Mouse (Mus musculus) regulatory T cell (primary cell): ENCODE measurements around the gene Ppp4r3a.

Experiments used
- in situ Hi-C: fragments of 300-600 bp; cut with MboI, MseI; formaldehyde crosslinking; loops from one replicate; pipeline ENCODE4 v1.15.1; 2025; ENCODE audit warnings: high pct_unique_total_duplicates

The Ppp4r3a gene

DNA sequence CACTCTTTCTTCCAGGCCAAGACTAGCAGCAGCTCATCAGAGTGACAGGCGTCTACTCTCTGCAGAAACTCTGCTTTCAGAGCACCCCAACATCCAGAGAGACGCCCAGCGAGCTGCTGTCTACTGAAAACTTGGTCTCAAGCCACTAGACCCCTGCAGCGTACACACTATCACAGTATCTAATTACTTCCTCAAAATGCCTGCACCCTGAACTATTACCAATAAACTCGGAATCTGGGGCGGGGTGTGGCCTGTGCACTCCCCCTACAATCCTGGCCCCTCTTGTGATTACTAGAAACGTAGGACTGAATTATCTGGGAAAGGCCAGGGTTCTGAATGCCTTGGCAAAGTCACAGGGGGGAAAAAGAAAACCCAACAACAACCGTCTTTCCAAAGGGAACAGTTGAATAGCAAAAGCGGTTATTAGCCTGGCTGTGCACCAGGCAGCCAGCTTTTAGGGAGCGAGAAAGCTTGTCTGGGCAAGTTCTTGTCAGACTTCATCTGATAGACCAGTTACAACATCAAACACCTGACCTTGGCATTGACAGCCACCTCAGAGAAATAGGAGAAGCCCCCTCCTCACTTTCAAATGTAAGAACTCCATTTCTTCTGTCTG lies 68.8 kb downstream of the Ppp4r3a start:
- in situ Hi-C loops, result loop anchor here (25.0 kb wide), 1 partner anchor 1673 kb away; no protein-coding TSS in a partner anchor

DNA sequence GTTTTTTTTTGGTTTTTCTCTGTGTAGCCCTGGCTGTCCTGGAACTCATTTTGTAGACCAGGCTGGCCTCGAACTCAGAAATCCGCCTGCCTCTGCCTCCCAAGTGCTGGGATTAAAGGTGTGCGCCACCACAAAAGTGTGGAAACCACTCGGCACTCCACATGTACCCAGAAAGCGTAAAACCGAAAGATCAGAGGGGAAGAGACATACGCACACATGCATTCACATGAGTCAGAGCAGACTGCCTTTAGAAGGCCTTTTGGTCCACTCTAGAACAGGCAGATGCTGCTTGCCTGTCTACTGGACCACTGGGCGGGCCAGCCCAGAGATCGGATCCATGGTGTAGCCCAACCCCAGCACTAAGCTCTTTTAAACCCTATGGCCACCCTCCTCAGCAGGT lies 69.8 kb downstream of the Ppp4r3a start:
- in situ Hi-C loops, result loop anchor here (25.0 kb wide), 1 partner anchor 1674 kb away; no protein-coding TSS in a partner anchor

DNA sequence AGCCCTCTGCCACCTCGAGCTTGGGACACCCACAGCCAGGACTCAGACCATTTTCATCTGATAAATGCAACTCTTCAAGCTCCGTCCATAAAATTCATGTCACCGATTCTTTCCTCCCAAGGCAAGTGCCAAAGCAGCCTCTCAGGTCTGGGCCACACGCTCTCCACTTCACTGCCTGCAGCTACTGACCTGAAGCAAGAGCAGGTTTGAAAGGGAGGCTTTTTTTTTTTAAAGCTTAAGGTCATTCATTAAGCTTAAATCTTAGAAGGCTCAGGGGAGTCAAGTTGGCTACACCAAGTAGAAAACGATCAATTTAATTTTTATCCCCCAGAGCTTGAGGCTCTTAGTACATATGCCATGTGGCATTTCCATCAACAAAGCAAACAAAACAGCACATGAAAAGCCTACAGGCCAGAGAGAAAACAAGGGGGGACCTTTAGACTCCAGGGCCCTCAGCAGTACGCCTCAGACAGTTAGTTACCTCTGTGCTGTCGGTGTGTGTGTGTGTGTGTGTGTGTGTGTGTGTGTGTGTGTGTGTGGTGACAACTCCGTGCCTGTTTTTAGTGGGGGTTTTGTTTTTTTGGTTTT lies 70.3 kb downstream of the Ppp4r3a start:
- in situ Hi-C loops, result loop anchor here (25.0 kb wide), 1 partner anchor 1674 kb away; no protein-coding TSS in a partner anchor

DNA sequence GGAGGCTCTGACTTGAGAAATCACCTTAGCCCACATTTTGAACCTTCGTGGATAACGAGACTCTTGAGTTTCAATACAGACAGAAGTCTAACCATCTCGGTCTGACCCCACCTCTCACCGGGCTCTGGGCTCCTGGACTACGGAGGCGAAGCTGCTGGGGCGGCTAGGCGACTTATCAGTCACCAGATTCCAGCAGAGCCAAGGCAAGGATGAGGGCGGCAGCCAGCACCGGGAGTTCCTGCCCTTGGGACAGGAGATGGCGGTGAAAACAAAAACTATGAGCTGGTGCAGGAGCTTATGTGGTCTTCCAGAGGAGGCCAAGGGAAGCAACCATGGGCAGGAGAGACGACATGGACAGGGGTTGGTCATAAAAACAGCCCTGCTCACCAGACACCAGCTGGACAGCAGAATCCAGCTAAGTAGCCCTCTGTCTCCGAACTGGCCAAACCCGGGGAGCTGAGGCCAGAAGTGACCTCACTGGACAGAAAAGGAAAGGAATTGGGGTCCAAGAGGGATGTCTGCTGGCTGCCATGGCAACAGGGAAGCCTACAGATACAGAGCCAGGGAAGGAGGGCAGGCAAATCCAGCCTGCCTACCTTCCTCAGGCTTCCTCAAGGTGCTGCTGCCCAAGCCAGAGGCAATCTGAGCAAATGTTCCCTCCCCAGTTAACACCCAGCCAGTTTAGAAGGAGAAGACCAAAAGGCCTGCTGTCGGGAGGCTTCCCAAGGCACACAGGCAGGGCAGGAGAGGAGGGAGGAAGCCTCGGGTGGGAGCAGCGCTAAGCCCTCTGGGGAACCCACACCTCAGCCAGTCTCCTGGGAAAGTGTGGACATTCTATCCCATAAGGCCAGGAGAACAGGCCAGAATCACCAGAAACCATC lies 71.1 kb downstream of the Ppp4r3a start:
- in situ Hi-C loops, result loop anchor here (25.0 kb wide), 1 partner anchor 1675 kb away; no protein-coding TSS in a partner anchor

DNA sequence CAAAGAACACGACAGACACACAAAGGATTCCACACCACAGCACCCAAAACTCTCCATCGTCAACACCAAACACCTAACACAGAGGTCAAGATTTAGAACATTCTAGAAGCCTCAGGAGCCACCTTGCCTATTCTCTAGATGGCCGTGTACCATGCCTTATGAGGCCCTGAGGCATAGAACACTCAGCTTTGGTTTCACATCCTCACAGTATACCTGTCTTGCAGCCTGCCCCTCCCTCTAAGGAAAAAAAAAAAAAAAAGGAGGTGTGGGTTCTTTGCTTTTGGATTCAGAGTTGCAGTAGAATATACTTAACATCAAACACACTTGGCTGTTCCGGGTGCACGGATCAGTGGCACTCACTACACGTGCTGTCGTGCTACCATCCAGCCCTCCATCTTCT lies 72.5 kb downstream of the Ppp4r3a start:
- in situ Hi-C loops, result loop anchor here (25.0 kb wide), 1 partner anchor 1676 kb away; no protein-coding TSS in a partner anchor

DNA sequence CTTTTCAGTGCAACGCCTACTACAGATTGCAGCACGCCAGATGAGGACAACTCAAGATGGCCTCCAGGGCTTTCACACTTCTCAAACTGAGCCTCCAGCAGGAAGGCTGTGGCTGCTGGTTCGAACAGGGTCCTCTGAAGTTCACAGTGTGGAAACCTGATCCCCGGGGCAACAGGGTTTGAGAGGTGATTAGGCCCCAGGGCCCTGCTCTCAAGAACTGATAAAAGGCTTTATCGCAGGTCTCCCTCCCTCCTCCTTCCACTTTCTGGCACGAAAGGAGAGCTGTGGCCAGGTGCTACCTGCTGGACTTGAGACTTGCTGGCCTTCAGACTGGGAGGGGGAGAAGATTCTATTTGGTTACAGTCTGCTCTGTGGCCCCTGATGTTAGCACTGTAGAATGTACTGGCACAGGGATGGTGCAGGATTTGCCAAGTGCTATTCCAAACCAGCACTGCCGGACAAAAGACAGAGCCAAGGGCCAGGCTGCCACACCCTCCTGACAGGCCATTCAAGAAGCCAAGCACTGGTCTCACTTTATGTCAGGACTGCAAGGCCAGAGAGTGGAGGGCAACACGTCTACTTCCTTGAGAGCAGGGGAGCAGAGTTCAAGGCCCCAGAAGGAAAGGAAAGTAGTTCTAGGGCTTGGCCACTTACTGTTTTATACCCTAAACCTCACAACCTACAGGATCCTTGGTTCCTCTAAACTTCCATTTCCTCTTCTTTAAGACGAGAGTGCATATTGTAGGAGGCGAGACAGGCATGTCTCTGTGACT lies 73.2 kb downstream of the Ppp4r3a start:
- in situ Hi-C loops, result loop anchor here (25.0 kb wide), 1 partner anchor 1677 kb away; no protein-coding TSS in a partner anchor

DNA sequence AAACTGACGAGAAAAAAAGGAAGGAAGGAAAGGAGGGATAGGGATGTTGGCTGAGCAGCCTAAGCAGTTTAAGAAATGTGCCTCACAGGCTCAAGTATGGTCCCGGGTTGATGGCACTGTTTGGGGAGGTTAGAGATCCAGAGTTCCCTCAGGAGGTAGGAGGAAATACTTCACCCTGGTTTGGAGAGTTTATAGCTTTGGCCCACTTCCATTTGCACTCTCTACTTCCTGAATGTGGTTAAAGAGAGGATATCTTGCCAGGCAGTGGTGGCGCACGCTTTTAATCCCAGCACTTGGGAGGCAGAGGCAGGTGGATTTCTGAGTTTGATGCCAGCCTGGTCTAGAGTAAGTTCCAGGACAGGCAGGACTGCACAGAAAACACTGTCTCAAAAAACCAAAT lies 74.3 kb downstream of the Ppp4r3a start:
- in situ Hi-C loops, result loop anchor here (5.0 to 25.0 kb wide), 2 partner anchors 822 to 1678 kb away; no protein-coding TSS in a partner anchor

DNA sequence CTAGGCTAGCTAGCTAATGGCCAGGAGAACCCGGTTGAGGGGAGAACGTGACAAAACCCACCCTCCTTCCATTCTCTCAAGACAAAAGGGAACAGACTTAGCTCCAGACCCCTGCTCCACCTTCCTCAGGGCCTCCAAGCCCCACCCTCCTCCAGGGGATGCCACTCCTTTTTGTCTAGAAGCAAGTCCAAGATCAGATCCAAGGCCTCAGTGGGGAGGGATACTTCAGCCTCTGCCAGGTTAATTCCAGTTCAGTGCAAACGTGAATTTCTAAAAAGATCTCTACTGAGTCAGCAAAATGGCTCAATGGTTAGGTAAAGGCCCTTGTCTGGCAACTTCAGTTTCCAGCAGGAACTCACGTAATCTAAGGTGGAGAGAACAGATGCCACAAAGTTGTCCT lies 74.9 kb downstream of the Ppp4r3a start:
- in situ Hi-C loops, result loop anchor here (5.0 to 25.0 kb wide), 2 partner anchors 821 to 1679 kb away; no protein-coding TSS in a partner anchor

DNA sequence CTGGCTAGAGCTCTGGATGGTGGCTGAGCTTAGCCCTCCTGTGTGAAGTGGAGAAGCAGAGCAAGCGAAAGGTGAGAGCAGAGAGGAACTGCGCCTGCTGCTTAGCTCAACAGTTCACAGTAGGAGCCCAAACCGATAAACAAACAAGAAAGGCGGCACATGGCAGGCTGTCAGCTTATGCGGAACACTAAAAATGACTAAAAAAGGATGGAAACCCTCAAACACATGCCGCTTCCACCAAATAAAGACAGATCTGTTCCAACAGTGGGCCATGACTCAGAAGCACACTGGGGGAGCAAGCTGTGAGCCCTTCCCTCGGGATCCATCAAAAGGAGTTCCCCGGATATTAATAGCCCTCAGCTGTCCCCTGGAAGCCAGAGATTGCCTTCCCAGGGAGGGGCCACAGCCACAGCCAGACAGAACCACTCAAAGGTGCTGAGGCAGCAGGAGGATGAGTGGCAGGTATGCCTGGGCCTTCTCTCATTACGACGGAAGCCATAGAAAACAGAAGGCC lies 75.5 kb downstream of the Ppp4r3a start:
- in situ Hi-C loops, result loop anchor here (5.0 to 25.0 kb wide), 2 partner anchors 821 to 1679 kb away; no protein-coding TSS in a partner anchor

DNA sequence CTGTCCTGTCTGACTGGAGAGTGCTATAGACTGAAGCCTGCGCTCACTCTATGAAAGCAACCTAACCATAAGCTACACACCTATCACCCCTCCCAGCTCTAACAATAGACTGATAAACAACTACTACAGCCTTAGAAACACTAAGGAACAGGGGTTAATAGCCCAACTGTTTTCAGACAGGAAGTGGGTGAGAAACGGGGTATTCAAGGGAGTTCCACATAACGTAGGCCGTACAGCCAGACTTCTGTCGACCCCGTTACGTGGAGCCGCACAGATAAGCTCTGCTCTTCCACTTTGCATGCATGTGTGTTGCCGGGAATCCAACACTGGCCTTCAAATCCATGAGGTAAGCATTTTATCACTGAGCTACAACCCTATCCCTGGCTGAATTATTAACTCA lies 76.1 kb downstream of the Ppp4r3a start:
- in situ Hi-C loops, result loop anchor here (5.0 to 25.0 kb wide), 2 partner anchors 820 to 1680 kb away; no protein-coding TSS in a partner anchor

DNA sequence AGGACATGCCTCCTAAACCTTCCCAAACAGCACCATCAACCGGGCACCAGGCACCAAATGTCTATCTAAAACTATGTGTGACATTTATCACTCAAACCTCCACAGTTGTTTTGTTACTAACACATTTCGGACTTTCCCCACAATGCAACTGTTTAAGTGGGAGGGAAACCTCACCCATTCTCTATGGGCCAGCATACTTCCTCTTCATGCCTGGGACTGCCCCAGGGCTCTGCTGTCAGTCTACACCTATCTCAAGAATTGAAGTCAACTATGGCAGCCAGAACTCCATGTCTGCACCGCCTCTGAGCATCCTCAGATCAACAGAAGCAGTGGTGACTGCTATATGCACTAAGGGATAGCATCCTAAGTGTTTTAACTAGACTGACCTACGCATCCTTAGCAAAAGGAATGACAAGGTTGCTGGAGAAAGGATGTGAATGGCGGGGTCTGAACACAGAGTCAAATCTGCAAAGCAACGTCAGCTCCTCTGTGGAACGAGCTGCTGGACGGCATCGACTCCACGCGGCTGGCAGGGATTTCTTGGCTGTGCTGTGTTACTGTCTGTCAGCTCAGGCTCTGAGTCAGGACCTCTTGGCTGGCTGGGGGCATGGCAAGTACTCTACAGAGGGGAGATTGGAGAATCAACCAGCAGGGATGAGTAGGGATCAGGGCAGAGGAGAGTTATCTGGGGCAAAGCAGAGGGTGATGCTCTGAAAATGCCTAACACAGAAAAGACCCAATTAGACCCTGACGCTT lies 77.7 kb downstream of the Ppp4r3a start:
- in situ Hi-C loops, result loop anchor here (5.0 to 25.0 kb wide), 2 partner anchors 819 to 1681 kb away; no protein-coding TSS in a partner anchor

DNA sequence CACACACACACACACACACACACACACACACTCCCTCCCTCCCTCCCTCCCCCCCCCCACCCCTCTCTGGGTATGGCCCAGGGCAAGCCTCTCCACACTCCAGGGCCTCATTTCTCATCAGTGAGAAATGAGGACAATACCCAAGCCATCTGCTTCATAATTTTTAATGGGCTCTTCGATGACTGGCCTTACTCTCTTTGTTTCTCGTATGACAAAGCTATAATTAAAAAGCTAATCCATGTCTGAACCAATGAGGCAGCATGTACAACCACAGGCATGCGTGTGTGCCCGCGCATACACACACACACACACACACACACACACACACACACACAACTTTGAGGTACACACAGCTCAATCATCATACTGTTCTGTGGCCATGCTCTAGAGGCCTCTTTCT lies 78.5 kb downstream of the Ppp4r3a start:
- in situ Hi-C loops, result loop anchor here (5.0 to 25.0 kb wide), 2 partner anchors 818 to 1682 kb away; no protein-coding TSS in a partner anchor

DNA sequence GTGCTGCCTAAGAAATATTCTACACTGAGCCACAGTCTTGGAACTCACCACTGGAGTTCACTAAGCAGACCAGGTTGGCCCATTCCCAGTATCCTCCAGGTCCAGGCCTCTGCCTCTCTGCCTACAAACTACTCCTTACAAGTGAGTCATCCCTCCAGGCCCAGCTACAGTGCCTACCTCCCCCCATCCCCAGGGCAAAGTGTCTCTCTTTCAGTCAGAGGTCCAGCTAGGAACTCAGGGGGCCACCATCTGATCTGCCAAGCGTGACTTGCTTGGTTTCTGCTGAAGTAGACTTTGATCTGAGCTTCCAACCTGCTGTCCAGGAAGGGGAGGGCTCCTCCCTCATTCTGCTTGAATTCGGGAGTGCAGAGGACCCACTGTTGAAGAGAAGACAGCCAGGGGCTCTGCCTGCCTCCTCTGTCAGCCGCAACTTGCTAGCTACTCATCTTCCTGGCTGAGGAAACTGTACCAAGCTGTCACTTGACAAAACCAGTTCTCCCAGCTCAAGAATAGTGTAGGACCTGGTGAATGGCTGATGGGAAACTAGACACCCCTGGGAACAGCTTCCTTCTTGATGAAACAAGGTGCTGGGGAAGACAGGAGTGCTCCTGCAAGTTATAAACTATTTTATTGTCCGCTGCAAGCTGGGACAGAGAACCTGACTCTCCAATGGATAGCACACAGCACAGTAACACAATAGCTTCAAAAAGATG lies 80.5 kb downstream of the Ppp4r3a start:
- in situ Hi-C loops, result loop anchor here (25.0 kb wide), 1 partner anchor 1684 kb away; no protein-coding TSS in a partner anchor

DNA sequence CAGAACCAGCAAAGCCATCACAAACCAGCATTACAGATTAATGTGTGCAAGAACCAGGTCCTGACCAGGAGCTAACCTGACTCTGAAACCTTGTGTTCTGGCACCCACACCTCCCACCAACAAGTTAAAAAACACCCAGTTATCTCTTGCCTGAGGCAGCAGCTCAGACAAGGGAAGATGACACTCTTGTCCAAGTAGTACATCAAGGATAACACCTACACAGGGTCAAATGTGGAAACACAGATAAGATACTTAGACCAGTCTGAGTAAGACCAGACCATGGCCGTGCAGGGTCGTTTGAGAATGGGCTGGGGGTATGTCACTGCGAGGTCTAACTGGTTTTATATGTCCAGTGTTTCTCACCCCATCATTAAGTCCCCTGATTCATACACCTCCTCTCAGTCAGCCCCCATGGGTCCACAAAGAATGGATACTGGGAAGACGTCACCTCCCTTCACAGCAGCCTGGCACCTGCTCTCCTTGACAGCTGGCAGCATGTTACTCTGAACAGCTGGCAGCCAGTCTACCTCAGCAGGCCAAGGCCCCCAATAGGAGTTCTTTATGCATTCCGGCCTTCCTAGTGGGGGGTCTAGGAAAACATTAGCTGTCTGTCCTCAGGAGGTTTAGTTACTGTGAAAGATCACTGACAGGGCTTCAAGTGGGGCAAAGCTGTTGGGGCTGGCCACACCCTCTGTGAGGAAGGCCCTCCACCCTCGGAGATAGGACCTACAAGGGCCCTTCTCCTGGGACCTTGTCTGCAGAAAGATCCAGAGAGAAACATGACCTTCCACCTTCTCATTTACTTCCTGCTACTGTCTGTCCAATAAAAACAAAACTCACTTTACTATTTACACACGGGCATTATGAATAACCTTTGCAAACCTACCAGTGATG lies 84.2 kb downstream of the Ppp4r3a start:
- in situ Hi-C loops, result no loop called here

DNA sequence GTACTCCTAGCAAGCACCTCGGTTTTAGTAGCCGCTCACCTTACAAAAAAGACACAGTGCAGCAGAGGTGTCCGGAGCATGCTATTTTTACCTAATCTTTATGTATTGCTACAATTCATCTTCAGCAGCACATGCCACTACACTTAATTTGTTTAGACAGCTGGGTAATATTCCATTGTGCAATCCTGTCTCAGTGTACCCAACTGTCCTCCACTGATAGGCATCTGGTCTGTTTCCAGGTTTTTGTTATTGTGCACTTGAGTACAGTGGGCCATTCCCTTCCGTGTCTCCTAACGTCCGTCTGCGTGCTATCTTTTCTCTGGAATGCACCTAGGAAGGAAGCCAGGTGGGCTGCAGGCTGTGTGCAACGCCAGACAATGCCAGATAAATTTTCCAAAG lies 84.9 kb downstream of the Ppp4r3a start:
- in situ Hi-C loops, result no loop called here

DNA sequence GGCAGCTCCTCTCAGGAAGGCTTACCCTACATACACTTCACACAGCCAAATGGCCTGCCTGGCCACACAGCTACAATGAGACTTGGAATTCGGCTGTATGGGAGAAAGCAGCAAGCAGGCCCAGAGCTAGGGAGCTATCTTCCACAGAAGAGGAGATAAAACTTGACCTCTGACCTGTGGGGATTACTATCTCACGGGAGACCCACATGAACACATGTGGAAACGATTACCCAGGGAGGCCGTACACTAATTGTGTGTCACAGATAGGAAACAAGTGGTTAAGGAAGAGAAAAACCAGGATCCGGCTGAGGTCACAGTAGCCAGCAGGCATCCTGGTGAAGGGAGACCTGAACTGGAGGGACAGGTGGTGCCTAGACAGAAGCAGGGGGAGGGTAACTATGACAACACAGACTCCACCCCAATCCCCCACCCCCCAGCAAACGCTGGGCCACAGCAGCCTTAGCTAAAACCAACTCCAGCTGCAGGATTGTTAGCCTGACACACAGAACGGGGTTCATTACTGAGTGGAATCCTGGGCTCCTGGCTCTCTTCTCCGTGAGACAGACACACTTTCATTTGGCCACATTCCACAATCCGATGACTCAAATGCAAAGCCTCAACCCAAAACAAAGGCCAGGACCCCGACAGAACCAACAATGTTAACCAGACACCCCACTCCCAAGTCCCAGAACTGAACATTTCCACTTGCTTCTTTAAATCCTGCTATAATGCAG lies 85.5 kb downstream of the Ppp4r3a start:
- in situ Hi-C loops, result no loop called here

DNA sequence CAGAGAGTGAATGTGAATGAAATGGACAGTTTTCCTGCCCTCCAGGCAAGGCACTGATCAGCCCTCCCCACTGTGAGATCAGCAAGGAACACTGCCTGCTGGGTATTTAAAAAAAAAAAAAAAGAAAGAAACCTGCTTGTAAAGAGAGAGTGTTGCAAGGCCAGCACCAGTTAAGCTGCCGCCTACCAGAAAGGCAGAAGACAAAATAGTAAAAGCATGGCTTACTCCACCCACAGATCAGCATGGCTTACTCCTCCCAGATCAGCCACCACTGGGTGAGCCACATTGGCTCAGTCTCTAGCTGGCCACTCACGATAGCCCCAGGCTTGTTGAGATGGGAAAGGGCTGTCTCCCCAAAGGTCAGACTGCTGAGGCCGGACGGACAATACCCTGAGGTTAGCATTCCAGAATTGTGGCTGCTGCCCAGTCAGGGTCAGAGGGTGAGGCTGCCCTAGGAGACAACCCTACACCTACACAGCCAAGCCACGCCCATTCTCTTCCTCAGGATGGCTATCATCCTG lies 87.1 kb downstream of the Ppp4r3a start:
- in situ Hi-C loops, result no loop called here
